Mouse (Mus musculus): ENCODE results near the gene Nos3. TPM values are rescaled to one million over a fixed set of nuclear protein-coding genes. Genes with fewer than 3 reads are reported as not detected.

The Nos3 gene
- polyA plus RNA-seq, 1 experiment, result 0.02 TPM

DNA sequence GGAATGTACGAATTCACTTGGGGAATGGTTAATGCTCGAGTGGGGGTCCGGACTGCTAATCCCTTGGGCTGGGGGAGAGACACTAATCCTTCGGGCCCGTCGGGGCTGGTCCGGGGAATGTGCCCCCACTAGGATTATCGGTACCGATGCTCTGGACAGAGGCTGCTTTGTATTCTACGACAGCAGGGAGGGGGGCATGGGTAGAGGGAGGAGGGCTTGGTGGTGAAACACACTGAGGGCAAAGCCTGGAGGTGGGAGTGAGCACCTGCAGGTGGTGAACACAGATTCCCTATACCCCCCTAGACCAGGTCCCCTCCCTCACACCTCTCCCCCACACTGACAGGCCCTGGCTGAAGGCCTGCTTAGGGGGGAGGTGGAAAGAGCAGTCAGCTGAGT, 61.4 kb downstream of the Nos3 start:
- H3K4me3 ChIP-seq (replicated peaks), result peak overlapping the region; percentile 83
- peaks cover 26% of the 10 kb centered on the region for H3K27me3 ChIP-seq (ENCODE audit: control insufficient read depth)
- H3K9me3 ChIP-seq (ENCODE audit: control insufficient read depth, low read length), result no peaks in the 10 kb centered on the region
- TF ChIP-seq GATA1 (IDR thresholded peaks at IDR 0.05; ENCODE audit: low read length) (no peak), TAL1 (IDR thresholded peaks at IDR 0.05; ENCODE audit: low read length) (no peak)
- peaks cover 56% of the 10 kb centered on the region for H3K4me1 ChIP-seq (ENCODE audit: control insufficient read depth)
- peaks cover 17% of the 10 kb centered on the region for H3K36me3 ChIP-seq (ENCODE audit: control insufficient read depth)

DNA sequence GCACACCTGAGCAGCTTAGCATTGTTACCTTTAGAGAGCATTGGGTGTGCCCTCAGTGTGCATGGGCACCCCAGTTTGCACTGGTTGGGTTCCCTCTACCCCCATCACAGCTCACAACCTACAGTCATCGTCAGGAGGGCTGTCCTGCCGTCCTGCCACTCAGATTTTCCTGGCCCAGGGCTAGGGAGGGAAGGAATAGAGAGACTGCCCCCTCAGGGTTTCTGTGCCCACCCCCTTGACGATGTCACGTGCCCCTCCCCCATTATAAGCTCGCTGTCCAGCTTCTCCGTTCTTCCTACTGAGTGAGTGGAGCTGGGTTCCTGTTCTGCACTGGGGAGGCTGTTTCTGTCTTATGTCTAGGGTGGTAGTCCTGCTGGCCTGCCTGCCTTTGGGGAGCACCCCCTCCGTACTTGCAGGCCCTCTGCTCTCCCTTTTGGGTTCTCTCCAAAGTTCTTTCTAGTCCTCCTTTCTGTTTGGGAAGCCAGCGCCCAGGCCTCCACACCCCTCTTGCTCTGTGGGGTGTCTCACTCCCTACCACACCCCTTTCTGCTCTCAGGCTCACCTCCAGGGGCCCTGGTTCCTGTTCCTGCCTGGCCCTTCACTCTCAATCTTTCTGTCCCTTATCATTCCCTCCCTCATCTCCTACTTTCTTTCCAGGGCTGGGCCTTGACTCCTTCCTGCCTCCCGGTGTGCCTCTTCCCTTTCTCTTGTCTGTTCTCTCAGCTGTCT, 62.1 kb downstream of the Nos3 start:
- H3K36me3 ChIP-seq (ENCODE audit: control insufficient read depth), result peaks cover 24% of the 10 kb centered on the region
- no peak for TF ChIP-seq TAL1 (IDR thresholded peaks at IDR 0.05; ENCODE audit: low read length)
- TF ChIP-seq GATA1 (IDR thresholded peaks at IDR 0.05; ENCODE audit: low read length), result no peak
- no peaks in the 10 kb centered on the region for H3K9me3 ChIP-seq (ENCODE audit: control insufficient read depth, low read length)
- peak overlapping the region; percentile 83 for H3K4me3 ChIP-seq (replicated peaks)
- H3K27me3 ChIP-seq (ENCODE audit: control insufficient read depth), result peaks cover 26% of the 10 kb centered on the region
- peaks cover 56% of the 10 kb centered on the region for H3K4me1 ChIP-seq (ENCODE audit: control insufficient read depth)

DNA sequence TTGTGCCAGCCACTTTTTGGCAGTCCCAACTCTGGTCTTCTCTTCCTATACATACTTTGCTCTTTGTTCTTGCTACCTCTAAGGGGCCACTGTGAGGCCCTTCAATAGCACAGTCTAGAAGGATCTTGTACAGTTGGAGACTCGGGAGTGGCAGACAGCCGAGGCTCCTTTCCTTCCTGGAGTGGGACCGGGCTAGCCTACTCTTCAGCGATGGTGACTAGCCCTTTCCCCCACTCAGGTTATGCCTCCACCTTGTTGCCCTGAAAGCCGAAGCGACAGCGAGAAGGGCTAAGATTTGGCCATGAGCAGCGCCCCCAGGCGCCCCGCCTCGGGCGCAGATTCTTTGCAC, 62.6 kb downstream of the Nos3 start:
- H3K36me3 ChIP-seq (ENCODE audit: control insufficient read depth), result peaks cover 30% of the 10 kb centered on the region
- H3K27me3 ChIP-seq (ENCODE audit: control insufficient read depth), result peaks cover 26% of the 10 kb centered on the region
- no peak overlapping the region for H3K4me3 ChIP-seq (replicated peaks)
- TF ChIP-seq GATA1 (IDR thresholded peaks at IDR 0.05; ENCODE audit: low read length) (no peak), TAL1 (IDR thresholded peaks at IDR 0.05; ENCODE audit: low read length) (no peak)
- H3K9me3 ChIP-seq (ENCODE audit: control insufficient read depth, low read length), result no peaks in the 10 kb centered on the region
- peaks cover 56% of the 10 kb centered on the region for H3K4me1 ChIP-seq (ENCODE audit: control insufficient read depth)

DNA sequence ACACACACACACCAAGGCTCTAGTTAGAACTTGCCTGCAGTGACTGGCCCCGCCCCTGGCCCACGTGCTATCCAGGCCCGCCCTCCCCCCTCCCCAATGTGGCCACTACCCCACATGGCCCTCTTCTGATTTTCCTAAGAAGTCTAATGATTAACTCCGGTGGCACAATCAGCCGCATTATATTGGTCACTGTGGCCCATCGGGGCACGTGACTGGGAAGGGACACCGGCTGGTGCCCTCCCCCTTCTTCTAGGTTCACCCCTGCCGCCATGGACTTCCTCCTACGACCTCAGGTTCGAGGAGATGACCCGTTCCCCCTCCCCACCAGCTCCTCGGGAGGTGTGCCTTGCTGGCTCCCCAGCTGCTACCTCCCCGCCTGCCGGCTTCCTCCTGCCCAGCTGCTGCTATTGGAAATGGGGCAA, 63.4 kb downstream of the Nos3 start:
- Histone ChIP-seq H3K4me3 (replicated peaks) (peak overlapping the region; percentile 39), H3K9me3 (ENCODE audit: control insufficient read depth, low read length) (no peaks in the 10 kb centered on the region), H3K36me3 (ENCODE audit: control insufficient read depth) (peaks cover 36% of the 10 kb centered on the region), H3K4me1 (ENCODE audit: control insufficient read depth) (peaks cover 50% of the 10 kb centered on the region), H3K27me3 (ENCODE audit: control insufficient read depth) (peaks cover 26% of the 10 kb centered on the region)
- TF ChIP-seq GATA1 (IDR thresholded peaks at IDR 0.05; ENCODE audit: low read length) (no peak), TAL1 (IDR thresholded peaks at IDR 0.05; ENCODE audit: low read length) (no peak)

DNA sequence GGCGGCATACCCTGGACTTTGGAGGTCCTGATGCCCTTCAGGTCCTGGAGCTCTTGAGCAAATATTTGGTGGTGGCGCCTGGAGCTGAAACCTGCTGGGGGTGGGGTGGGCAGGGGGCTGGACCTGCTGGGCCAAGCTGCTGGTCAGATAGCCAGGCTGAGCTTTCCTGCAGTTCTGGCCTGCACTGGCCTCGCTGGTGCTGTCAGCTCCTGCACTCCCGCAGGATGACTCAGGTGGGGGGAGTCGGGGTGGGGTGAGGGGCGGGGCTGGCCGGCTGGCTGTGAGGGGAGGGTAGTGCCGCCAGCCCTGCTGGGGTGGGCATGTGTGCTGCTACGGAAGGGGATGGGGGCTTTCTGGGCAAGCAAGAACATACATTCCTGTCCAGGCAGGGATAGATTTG, 64.0 kb downstream of the Nos3 start:
- Histone ChIP-seq H3K4me3 (replicated peaks) (peak overlapping the region; percentile 39), H3K36me3 (ENCODE audit: control insufficient read depth) (peaks cover 40% of the 10 kb centered on the region), H3K27me3 (ENCODE audit: control insufficient read depth) (peaks cover 26% of the 10 kb centered on the region), H3K9me3 (ENCODE audit: control insufficient read depth, low read length) (no peaks in the 10 kb centered on the region), H3K4me1 (ENCODE audit: control insufficient read depth) (peaks cover 45% of the 10 kb centered on the region)
- TF ChIP-seq GATA1 (IDR thresholded peaks at IDR 0.05; ENCODE audit: low read length) (no peak), TAL1 (IDR thresholded peaks at IDR 0.05; ENCODE audit: low read length) (no peak)

DNA sequence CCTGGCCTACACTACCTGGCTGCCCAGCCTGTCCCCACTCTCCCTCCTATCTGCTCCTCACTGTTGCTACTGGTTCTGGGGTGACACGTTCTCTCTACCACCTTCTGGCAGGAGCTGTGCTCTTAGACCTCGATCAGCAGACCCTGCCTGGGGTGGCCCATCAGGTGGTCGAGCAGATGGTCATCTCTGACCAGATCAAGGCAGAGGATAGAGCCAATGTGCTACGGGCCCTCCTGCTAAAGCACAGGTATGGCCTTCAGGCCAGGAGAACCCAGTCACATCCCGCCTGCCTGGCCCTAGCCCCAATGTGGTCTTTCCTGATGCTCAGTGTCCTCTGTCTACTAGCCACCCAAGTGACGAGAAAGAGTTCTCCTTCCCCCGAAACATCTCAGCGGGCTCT, 69.4 kb downstream of the Nos3 start:
- H3K27me3 ChIP-seq (ENCODE audit: control insufficient read depth), result no peaks in the 10 kb centered on the region
- H3K9me3 ChIP-seq (ENCODE audit: control insufficient read depth, low read length), result no peaks in the 10 kb centered on the region
- TF ChIP-seq GATA1 (IDR thresholded peaks at IDR 0.05; ENCODE audit: low read length) (no peak), TAL1 (IDR thresholded peaks at IDR 0.05; ENCODE audit: low read length) (no peak)
- no peak overlapping the region for H3K4me3 ChIP-seq (replicated peaks)
- H3K36me3 ChIP-seq (ENCODE audit: control insufficient read depth), result peaks cover 74% of the 10 kb centered on the region
- no peaks in the 10 kb centered on the region for H3K4me1 ChIP-seq (ENCODE audit: control insufficient read depth)

Other genes starting within 250 kb of the Nos3 start
- gene Nupl2, start 199.8 kb upstream of the Nos3 start, polyA plus RNA-seq (2012), result 0.16 and 0.42 TPM in 2 replicates
- gene Kcnh2, start 13.2 kb upstream of the Nos3 start, polyA plus RNA-seq (2012), result 0.08 TPM in 1 of 2 replicates, not detected in the other
- gene Atg9b, start 27.3 kb downstream of the Nos3 start, polyA plus RNA-seq (2012), result 0.02 and 0.05 TPM in 2 replicates
- 1.7 and 2.2 TPM in 2 replicates for gene Abcb8, start 28.9 kb downstream of the Nos3 start, polyA plus RNA-seq (2012)
- not detected in 2 replicates for gene Asic3, start 48.6 kb downstream of the Nos3 start, polyA plus RNA-seq (2012)
- gene Cdk5, start 58.7 kb downstream of the Nos3 start, polyA plus RNA-seq (2012), result 0.40 and 0.67 TPM in 2 replicates
- 1.1 and 2.5 TPM in 2 replicates for gene Slc4a2, start 59.0 kb downstream of the Nos3 start, polyA plus RNA-seq (2012)
- gene Fastk, start 80.5 kb downstream of the Nos3 start, polyA plus RNA-seq (2012), result 33.0 and 33.8 TPM in 2 replicates
- gene Tmub1, start 83.0 kb downstream of the Nos3 start, polyA plus RNA-seq (2012), result 2.3 and 2.8 TPM in 2 replicates
- 17.2 and 18.9 TPM in 2 replicates for gene Agap3, start 87.4 kb downstream of the Nos3 start, polyA plus RNA-seq (2012)
- not detected in 2 replicates for gene Gbx1, start 162.4 kb downstream of the Nos3 start, polyA plus RNA-seq (2012)
- gene Asb10, start 176.2 kb downstream of the Nos3 start, polyA plus RNA-seq (2012), result not detected in 2 replicates
- not detected in 2 replicates for gene 4931409K22Rik, start 192.0 kb downstream of the Nos3 start, polyA plus RNA-seq (2012)
- gene Abcf2, start 212.7 kb downstream of the Nos3 start, polyA plus RNA-seq (2012), result 4.3 and 5.3 TPM in 2 replicates
- 0.75 and 0.89 TPM in 2 replicates for gene Chpf2, start 221.9 kb downstream of the Nos3 start, polyA plus RNA-seq (2012)

All from erythroblast, embryonic 14.5 days (primary cell).